29 mouse cellular contexts compared by ENCODE assay signal in the genomic region with DNA sequence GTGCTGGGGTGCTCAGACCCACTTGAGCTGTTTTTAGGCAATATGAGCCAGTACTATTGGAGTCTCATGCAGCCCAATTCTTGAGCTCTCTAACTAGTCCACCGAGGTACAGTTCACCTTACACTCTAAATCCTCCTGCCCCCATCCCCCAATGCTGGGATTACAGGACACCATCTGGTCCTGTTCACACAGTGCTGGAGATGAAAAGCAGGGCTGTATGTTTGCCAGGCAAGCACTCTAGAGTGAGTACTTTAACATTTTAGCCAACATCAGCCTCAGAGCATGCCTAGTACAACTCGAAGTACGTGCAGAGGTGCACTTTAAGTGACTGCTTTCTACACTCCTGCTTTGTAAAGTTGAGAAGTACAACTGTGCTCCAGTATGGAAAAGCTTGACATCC. TPM values are rescaled to one million over a fixed set of nuclear protein-coding genes. Genes with fewer than 3 reads are reported as not detected.
DNase-seq lines count a peak whose midpoint lies in the region; ATAC-seq and TF ChIP-seq lines count a peak whose summit lies in the region.
"Had no signal": no experiment of that assay in that cellular context is flagged by ENCODE, and none has a peak within 500 bp of the region (broad histone marks: within the 10 kb centered on the region; RNA-seq: fewer than 3 reads in every experiment).

No protein-coding gene starts in this region.

- H3K4me2 ChIP-seq in intestine, embryonic 15.5 days (replicated peaks): no peak overlapping the region
- no peak overlapping the region for H3K4me2 ChIP-seq in intestine, postnatal 0 days (replicated peaks; ENCODE audit: low read depth)
- no peak overlapping the region for H3K4me2 ChIP-seq in lung, postnatal 0 days (replicated peaks; ENCODE audit: low read depth, low read length)
- no peak overlapping the region for H3K4me2 ChIP-seq in limb, embryonic 12.5 days
- no peak overlapping the region for H3K4me2 ChIP-seq in midbrain, embryonic 15.5 days
- H3K4me2 ChIP-seq: hindbrain, embryonic 13.5 days; kidney, embryonic 15.5 days; midbrain, embryonic 11.5 days; neural tube, embryonic 12.5 days had no signal

- no peaks in the 10 kb centered on the region for H3K27me3 ChIP-seq in intestine, embryonic 15.5 days (replicated peaks)
- H3K27me3 ChIP-seq in intestine, postnatal 0 days (replicated peaks; ENCODE audit: control insufficient read depth, insufficient read depth, low read length): no peaks in the 10 kb centered on the region
- H3K27me3 ChIP-seq in lung, postnatal 0 days (replicated peaks; ENCODE audit: insufficient read depth, low read length): no peaks in the 10 kb centered on the region
- H3K27me3 ChIP-seq in limb, embryonic 12.5 days: peaks cover 3% of the 10 kb centered on the region; the same call in 1 of the 2 replicates
- no peaks in the 10 kb centered on the region for H3K27me3 ChIP-seq in midbrain, embryonic 15.5 days (replicated peaks)
- H3K27me3 ChIP-seq: kidney, embryonic 15.5 days had no signal

- no peaks in the 10 kb centered on the region for H3K4me1 ChIP-seq in intestine, embryonic 15.5 days (replicated peaks)
- H3K4me1 ChIP-seq in intestine, postnatal 0 days (replicated peaks; ENCODE audit: control insufficient read depth, insufficient read depth, low read length): no peaks in the 10 kb centered on the region
- H3K4me1 ChIP-seq in lung, postnatal 0 days (ENCODE audit: insufficient read depth, low read depth, low read length): no peaks in the 10 kb centered on the region
- peaks cover 9% of the 10 kb centered on the region for H3K4me1 ChIP-seq in limb, embryonic 12.5 days (replicated peaks)
- H3K4me1 ChIP-seq in midbrain, embryonic 15.5 days: no peaks in the 10 kb centered on the region
- H3K4me1 ChIP-seq: heart, embryonic 10.5 days; kidney, embryonic 15.5 days; neural tube, embryonic 12.5 days had no signal

- TF ChIP-seq CTCF in intestine, postnatal 0 days (IDR thresholded peaks at IDR 0.05; ENCODE audit: low read depth): no peak
- TF ChIP-seq CTCF in lung, postnatal 0 days (IDR thresholded peaks at IDR 0.05): no peak

- no peak overlapping the region for H3K4me3 ChIP-seq in intestine, embryonic 15.5 days (replicated peaks)
- no peak overlapping the region for H3K4me3 ChIP-seq in intestine, postnatal 0 days (ENCODE audit: low read depth, low read length)
- no peak overlapping the region for H3K4me3 ChIP-seq in lung, postnatal 0 days (ENCODE audit: low read depth, low read length)
- no peak overlapping the region for H3K4me3 ChIP-seq in limb, embryonic 12.5 days (replicated peaks)
- H3K4me3 ChIP-seq in midbrain, embryonic 15.5 days: no peak overlapping the region
- H3K4me3 ChIP-seq: heart, embryonic 10.5 days; hindbrain, embryonic 13.5 days; kidney, embryonic 15.5 days; myocyte; neural tube, embryonic 12.5 days had no signal

- no peaks in the 10 kb centered on the region for H3K36me3 ChIP-seq in intestine, embryonic 15.5 days
- no peaks in the 10 kb centered on the region for H3K36me3 ChIP-seq in intestine, postnatal 0 days (ENCODE audit: control insufficient read depth, insufficient read depth)
- no peaks in the 10 kb centered on the region for H3K36me3 ChIP-seq in lung, postnatal 0 days (ENCODE audit: insufficient read depth, low read length)
- H3K36me3 ChIP-seq in limb, embryonic 12.5 days: no peaks in the 10 kb centered on the region
- H3K36me3 ChIP-seq in midbrain, embryonic 15.5 days (replicated peaks): no peaks in the 10 kb centered on the region
- H3K36me3 ChIP-seq: heart, embryonic 10.5 days; kidney, embryonic 15.5 days; neural tube, embryonic 12.5 days had no signal

- H3K9ac ChIP-seq in intestine, embryonic 15.5 days: no peak overlapping the region
- H3K9ac ChIP-seq in intestine, postnatal 0 days (ENCODE audit: low read depth, low read length): no peak overlapping the region
- no peak overlapping the region for H3K9ac ChIP-seq in lung, postnatal 0 days (replicated peaks; ENCODE audit: low read depth)
- no peak overlapping the region for H3K9ac ChIP-seq in limb, embryonic 12.5 days (replicated peaks)
- H3K9ac ChIP-seq in midbrain, embryonic 15.5 days: no peak overlapping the region
- H3K9ac ChIP-seq: hindbrain, embryonic 13.5 days; kidney, embryonic 15.5 days; liver, embryonic 14.5 days; neural tube, embryonic 12.5 days had no signal

- no peak for DNase-seq in lung, postnatal 0 days (ENCODE audit: low spot score)
- DNase-seq in lung, postnatal 36 days: no peak
- DNase-seq in retina, postnatal 1 day: peak; percentile 41
- DNase-seq: adrenal gland, postnatal 25 days; B cell, adult 2 months; cerebellum, adult 8-10 months; cerebellum, postnatal 25 days; gastrocnemius, postnatal 10 days; heart, postnatal 36 days; kidney, adult 18-20 months; kidney, postnatal 25 days; liver; lung, adult 2 months; right cerebral cortex, postnatal 14 days; thymus, adult 2 months; thymus, postnatal 36 days had no signal

- no peak overlapping the region for H3K27ac ChIP-seq in intestine, embryonic 15.5 days
- no peak overlapping the region for H3K27ac ChIP-seq in intestine, postnatal 0 days (ENCODE audit: low read depth, low read length)
- no peak overlapping the region for H3K27ac ChIP-seq in lung, postnatal 0 days (ENCODE audit: low read length)
- H3K27ac ChIP-seq in limb, embryonic 12.5 days: no peak overlapping the region
- H3K27ac ChIP-seq in midbrain, embryonic 15.5 days: no peak overlapping the region
- H3K27ac ChIP-seq: heart, embryonic 10.5 days; hindbrain, embryonic 13.5 days; kidney, embryonic 15.5 days; liver, embryonic 14.5 days; neural tube, embryonic 12.5 days had no signal

- no peaks in the 10 kb centered on the region for H3K9me3 ChIP-seq in intestine, embryonic 15.5 days
- H3K9me3 ChIP-seq in intestine, postnatal 0 days (ENCODE audit: control insufficient read depth): no peaks in the 10 kb centered on the region
- no peaks in the 10 kb centered on the region for H3K9me3 ChIP-seq in lung, postnatal 0 days (ENCODE audit: low read length)
- H3K9me3 ChIP-seq in limb, embryonic 12.5 days: no peaks in the 10 kb centered on the region
- H3K9me3 ChIP-seq in midbrain, embryonic 15.5 days: no peaks in the 10 kb centered on the region
- H3K9me3 ChIP-seq: heart, embryonic 10.5 days; hindbrain, embryonic 13.5 days; kidney, embryonic 15.5 days; neural tube, embryonic 12.5 days had no signal

- peak; percentile 49; the same call in 1 of the 2 replicates for ATAC-seq in intestine, embryonic 15.5 days
- ATAC-seq in intestine, postnatal 0 days: no peak
- peak; percentile 52 for ATAC-seq in lung, postnatal 0 days
- ATAC-seq in limb, embryonic 12.5 days (ENCODE audit: insufficient number of reproducible peaks, insufficient read depth, low FRiP score, low TSS enrichment, low read depth): peak; percentile 64
- no peak for ATAC-seq in midbrain, embryonic 15.5 days (replicated peaks)

- no peak for TF ChIP-seq EP300 in lung, postnatal 0 days (IDR thresholded peaks at IDR 0.05)

- WGBS in intestine, embryonic 15.5 days: 54% methylated on average over 3 of the region's 3 CpGs
- 63% methylated on average over 3 of the region's 3 CpGs for WGBS in intestine, postnatal 0 days
- 45% methylated on average over 3 of the region's 3 CpGs for WGBS in lung, postnatal 0 days
- 43% methylated on average over 3 of the region's 3 CpGs for WGBS in limb, embryonic 12.5 days
- WGBS in midbrain, embryonic 15.5 days: 71% methylated on average over 3 of the region's 3 CpGs

RNA-seq across cellular contexts. Expression of a gene that starts 18.6 kb away (rescaled TPM):
- polyA plus RNA-seq in intestine, embryonic 15.5 days (2015; fragmentation: Nextera tagmentation; extraction: Ambion mirVana): not detected in 2 replicates
- polyA plus RNA-seq in intestine, postnatal 0 days (2015; fragmentation: Nextera tagmentation; extraction: Ambion mirVana): not detected in 2 replicates
- polyA plus RNA-seq in lung, postnatal 0 days (2015; fragmentation: Nextera tagmentation; extraction: Ambion mirVana): not detected in 2 replicates
- polyA plus RNA-seq in limb, embryonic 12.5 days (2016; fragmentation: Nextera tagmentation; extraction: Ambion mirVana): not detected in 2 replicates
- polyA plus RNA-seq in midbrain, embryonic 15.5 days (2015; fragmentation: Nextera tagmentation; extraction: Ambion mirVana): 0.31 and 0.41 TPM in 2 replicates
- polyA plus RNA-seq: heart, embryonic 10.5 days; heart, embryonic 16.5 days; lung, adult 2 months; midbrain, embryonic 11.5 days; myocyte; small intestine, adult 2 months had no signal

RNA-seq across cellular contexts. Expression of a gene that starts 46.1 kb away (rescaled TPM):
- 4.0 and 4.3 TPM in 2 replicates for polyA plus RNA-seq in intestine, embryonic 15.5 days (2015; fragmentation: Nextera tagmentation; extraction: Ambion mirVana)
- 1.8 and 1.9 TPM in 2 replicates for polyA plus RNA-seq in intestine, postnatal 0 days (2015; fragmentation: Nextera tagmentation; extraction: Ambion mirVana)
- polyA plus RNA-seq in lung, postnatal 0 days (2015; fragmentation: Nextera tagmentation; extraction: Ambion mirVana): 2.7 and 3.2 TPM in 2 replicates
- 2.0 and 2.6 TPM in 2 replicates for polyA plus RNA-seq in limb, embryonic 12.5 days (2016; fragmentation: Nextera tagmentation; extraction: Ambion mirVana)
- 28.2 and 30.2 TPM in 2 replicates for polyA plus RNA-seq in midbrain, embryonic 15.5 days (2015; fragmentation: Nextera tagmentation; extraction: Ambion mirVana)
- polyA plus RNA-seq: myocyte had no signal

Comparison
In these comparisons a context has a peak if more than half of its experiments do, and no peak if none do; other contexts are left out.
1. ATAC-seq: peak in intestine, embryonic 15.5 days (single experiment), lung, postnatal 0 days (single experiment) and limb, embryonic 12.5 days (single experiment); none in intestine, postnatal 0 days (single experiment) and midbrain, embryonic 15.5 days (single experiment).